Mouse (Mus musculus) layer of hippocampus, postnatal 14 days (tissue): Measurements from ENCODE around the gene Haghl. TPM values are rescaled to one million over a fixed set of nuclear protein-coding genes. Genes with fewer than 3 reads are reported as not detected.
A peak's percentile ranks its signal among the peaks of the same experiment; 100 is the strongest.
"Not testable (repeated sequence)": the region's sequence is repeated elsewhere in the genome, so short reads cannot be mapped to it uniquely, and the experiment has no call there.

ENCODE experiments used
- DNase-seq, 2 experiments: peaks; one replicate each; pipeline ENCODE4 v3.0.0; 2021 to 2022; ENCODE audit warnings: low spot score in 2 of 2, mixed read lengths in 1 of 2
- total RNA-seq, 2 experiments: library from RNA; stranded (reverse); gene quantifications; 2 replicates each; pipeline ENCODE4 v1.2.3; 2021

The Haghl gene
- total RNA-seq, 2 experiments from 2014 or later = 125 to 128 TPM

GRCm38 (mm10) chr17:25823452-25823851 lies 38.0 kb upstream of the Haghl start, which contains the start of gene Wdr24:
TSS of gene Wdr24 (plus strand) at chr17:25823627.
- DNase-seq = peak; percentile 78 to 90

DNA sequence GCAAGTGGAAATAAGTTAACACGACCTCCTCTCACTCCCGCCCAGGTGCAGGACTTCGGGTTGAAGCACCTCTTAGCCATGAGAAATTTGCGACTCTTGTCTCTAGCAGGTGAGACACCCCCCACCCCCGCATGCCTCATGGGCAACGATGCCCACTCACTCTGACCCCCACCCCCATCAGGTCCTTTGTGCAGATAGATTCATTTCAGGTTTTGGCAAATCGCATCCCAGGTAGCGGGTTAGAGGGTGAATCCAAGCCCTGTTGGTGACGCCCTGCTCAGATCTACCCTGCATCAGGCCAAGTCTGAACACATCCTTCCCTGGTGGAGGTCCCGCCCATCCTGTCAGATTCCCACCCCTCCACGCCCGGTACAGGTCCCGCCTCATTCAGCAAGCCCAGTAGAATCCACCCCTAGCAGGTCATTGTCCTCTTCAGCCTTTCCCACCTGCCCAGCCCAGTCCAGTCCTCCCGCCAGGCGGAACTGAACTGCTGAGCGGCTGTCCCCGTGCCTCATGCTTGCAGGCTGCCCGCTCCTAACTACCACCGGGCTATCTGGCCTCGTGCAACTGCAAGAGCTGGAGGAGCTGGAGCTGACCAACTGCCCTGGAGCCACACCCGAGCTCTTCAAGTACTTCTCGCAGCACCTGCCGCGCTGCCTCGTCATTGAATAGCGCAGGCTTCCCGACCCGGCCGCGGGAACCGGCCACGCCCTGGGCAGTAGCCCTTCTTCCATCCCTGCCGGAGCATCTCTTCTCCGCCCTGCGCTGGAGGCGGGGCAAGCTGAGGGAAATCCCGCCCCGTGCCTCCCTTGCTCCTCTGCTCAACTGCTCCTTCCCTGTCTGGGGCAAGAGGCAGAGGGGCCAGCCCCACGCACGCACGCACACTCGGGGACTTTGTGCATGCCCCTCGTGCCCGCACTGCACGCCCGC lies 33.6 kb upstream of the Haghl start:
- DNase-seq = no peak

DNA sequence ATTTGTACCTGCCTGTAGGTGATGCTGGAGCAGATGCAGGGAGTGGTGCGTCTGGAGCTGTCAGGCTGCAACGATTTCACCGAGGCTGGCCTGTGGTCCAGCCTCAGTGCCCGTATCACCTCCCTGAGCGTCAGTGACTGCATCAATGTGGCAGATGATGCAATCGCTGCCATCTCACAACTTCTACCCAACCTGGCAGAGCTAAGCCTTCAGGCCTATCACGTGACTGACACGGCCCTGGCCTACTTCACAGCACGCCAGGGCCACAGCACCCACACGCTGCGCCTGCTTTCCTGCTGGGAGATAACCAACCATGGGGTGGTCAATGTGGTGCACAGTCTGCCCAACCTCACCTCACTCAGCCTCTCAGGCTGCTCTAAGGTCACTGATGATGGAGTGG lies 32.2 kb upstream of the Haghl start:
- DNase-seq = no peak

DNA sequence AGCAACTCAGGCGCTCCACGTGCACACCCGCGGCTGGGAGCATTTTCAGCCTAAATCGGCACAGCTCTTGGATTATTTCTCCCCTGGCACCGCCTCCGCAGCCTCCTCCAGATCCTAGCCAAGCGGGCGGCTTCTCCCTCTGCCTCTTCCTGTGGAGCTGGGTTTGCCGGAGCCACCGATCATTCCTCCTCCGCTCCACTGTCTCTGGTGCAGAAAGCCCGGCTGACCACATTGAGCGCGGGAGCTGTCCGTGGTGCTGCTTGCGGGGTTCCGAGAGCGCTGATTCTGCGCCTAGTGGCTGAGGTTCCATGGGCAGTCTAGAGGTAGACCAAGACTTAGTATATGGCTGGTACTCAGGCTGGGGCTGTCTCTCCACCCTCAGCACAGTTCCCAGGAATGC lies 28.0 kb upstream of the Haghl start:
- DNase-seq = peak; percentile 70 to 80

- no peak for DNase-seq
Observed at GRCm38 (mm10) chr17:25810890-25811289, 25.4 kb upstream of the Haghl start.

- no peak for DNase-seq
Observed at GRCm38 (mm10) chr17:25809606-25810340, 24.3 kb upstream of the Haghl start.

DNA sequence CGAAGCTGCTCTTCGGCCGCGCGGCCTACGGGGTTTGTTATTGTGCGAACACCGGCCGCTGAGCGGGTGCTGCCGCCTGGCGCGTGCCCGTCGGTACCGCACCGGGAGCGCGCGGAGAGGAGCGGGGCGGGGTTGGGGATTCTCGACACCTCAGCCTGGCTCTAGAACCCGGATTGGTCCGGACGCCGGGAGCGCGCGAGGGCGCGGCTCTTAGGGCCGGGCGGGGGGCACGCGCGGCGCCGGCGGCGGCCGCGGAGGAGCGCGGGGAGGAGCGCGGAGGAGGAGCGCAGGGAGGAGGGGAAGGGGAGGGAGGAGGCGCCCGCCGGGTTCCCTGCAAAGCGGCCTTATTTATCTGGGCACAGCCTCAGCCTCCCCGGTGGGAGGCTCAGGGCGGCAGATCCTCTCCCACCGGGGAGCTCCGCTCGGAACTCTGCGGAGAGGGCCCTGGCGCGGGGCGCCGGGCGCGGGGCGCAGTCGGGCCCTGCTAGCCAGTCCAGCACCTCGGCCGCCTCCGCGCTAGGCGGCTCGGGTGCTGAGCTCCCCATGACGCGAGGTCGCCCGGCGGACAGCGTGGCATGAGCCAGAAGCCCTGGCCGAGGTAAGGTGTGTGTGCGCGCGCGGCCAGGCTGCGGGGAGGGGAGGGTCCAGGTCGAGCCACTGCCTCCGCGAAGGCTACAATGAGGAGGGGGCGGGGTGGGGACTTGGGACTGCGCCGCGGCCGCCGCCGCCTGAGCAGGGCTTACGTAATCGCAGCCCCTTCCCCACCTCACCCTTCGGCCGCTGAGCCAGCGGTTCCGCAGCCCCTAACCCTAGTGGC lies 23.5 kb upstream of the Haghl start, which contains the start of gene Fbxl16:
Gene Fbxl16 (plus strand): TSS at position 297 of the 817 bp plus-strand sequence.
- DNase-seq = peak; percentile 86 to 93

GRCm38 (mm10) chr17:25808028-25808427 lies 22.6 kb upstream of the Haghl start:
- no peak for DNase-seq

GRCm38 (mm10) chr17:25807452-25807851 lies 22.0 kb upstream of the Haghl start:
- not testable (repeated sequence) for DNase-seq

DNA sequence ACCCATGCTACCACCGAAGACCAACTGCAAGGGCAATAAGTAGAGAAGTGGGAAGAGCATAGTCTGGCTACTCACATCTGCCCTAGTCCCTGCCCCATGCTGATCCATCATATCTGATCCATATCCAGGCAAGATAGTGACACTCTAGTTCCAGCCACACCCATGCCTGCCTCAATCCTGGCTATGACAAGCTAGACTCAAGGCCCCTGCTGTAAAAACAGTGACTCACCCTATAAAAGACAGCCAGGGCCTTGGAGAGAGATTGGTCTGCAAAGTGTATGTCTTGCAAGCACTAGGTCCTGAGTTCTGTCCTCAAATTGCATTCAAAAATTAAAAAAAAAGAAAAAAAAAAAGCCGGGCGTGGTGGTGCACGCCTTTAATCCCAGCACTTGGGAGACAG lies 21.0 kb upstream of the Haghl start:
- no peak for DNase-seq

GRCm38 (mm10) chr17:25802825-25803517 lies 17.5 kb upstream of the Haghl start:
- peak; percentile 81 to 90 for DNase-seq

- peak; percentile 67 to 82 for DNase-seq
Observed at GRCm38 (mm10) chr17:25801029-25801428, 15.6 kb upstream of the Haghl start.

DNA sequence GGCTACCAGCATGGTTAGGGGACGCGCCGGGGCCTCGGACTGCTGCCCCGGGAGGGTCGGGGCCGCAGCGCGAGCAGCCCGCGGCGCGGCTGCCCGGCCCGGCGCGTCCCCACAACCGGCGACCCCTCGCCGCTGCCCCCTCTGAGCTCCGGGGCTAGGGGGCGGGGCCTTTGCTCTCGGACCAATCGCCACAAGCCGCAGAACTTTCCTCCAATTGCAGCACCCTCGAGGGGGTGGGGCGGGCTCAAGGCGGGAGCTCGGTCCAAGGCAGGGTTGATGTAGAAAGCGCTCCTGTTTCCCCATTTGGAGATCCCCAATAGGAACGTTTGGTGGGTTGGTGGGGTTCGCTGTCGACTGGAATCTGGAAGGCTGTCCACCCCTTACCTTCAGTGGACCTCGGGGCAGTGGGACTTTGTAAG lies 11.5 kb upstream of the Haghl start, which contains the start of gene Metrn:
Gene Metrn (minus strand): TSS at position 186 of the 419 bp plus-strand sequence.
- peak in 1 of 2 experiments; percentile 79 for DNase-seq

DNA sequence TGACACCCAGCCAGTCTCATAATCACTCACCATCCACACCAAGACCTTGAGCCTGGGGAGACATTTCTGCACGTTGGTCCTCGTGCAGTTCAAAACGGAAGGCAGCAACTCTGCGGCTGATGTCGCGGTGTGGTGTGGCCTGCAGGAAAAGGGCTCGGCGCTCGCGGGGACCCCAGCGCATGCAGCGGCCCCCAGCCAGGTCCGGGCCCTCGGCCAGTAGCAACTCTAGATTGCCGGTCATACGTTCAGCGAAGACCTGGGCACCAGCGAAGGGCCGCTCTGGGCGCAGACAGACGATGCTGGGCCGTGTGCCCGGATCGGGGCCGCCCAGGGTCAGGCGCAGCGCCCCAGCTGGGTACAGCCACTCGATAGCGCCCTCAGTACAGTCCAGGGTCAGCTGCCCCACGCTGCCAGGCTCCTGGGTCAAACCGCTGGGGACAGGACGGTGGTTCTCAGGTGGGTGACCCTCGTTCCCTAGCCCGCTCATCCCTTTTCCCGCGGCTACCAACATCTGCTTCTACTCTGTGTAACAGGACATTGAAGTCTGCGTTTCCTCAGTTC lies 10.8 kb upstream of the Haghl start:
- no peak for DNase-seq

- peak in 1 of 2 experiments; percentile 73 for DNase-seq
Observed at GRCm38 (mm10) chr17:25795609-25796092, 10.2 kb upstream of the Haghl start, which contains the start of gene AC134908.4. TSS of gene AC134908.4 (minus strand) at chr17:25795659.

DNA sequence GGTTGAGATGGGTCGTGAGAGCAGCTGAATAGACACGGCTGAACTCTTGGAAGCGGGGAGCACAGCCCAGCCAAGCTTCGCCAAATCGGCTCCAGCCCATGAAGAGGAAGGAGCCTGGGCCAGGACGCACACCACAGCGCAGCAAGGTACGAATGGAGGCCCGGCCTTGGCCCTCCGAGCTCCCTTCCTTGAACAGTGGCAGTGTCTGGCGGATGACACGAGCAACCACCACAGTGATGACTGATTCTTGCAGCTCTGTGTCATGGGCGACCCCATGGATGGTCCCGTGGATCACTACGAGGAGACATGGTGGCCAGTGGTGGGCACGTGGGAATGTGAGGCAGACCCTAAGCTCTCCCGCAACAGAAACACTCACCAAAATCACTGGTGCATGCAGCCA lies 9.5 kb upstream of the Haghl start:
- no peak for DNase-seq

GRCm38 (mm10) chr17:25794197-25794596 lies 8.7 kb upstream of the Haghl start:
- no peak for DNase-seq

GRCm38 (mm10) chr17:25792615-25793014 lies 7.1 kb upstream of the Haghl start, which contains the start of gene Fam173a:
TSS of gene Fam173a (minus strand) at chr17:25792901.
- DNase-seq = peak; percentile 66 to 73

- peak; percentile 86 to 89 for DNase-seq
Observed at GRCm38 (mm10) chr17:25791843-25792527, 6.5 kb upstream of the Haghl start.
